Mouse (Mus musculus) right cerebral cortex, postnatal 25 days (tissue): ENCODE measurements around the gene Anapc15.

Experiments used
- DNase-seq: peaks from one replicate; pipeline ENCODE4 v3.0.0; 2022

Gene Anapc15

DNA sequence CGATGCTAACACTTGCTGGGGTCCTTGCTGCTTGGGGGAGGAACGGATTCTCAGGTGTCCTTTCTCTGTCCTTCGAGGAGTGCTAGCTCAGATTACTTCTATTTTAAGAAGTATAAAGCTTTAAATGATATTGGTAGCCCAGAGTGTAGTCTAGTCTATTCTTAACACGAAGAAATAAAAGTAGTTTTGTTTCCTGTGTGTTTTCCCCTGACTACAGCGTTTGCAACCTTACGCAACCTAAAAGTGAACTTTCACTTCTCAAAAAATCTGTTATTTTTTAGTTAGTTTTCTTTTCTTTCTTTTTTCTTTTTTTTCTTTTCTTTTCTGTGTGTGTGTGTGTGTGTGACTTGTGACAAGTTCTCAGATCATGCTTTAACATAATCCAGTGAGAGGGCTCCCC is 11.8 kb upstream of the Anapc15 start:
- DNase-seq, result no peak

DNA sequence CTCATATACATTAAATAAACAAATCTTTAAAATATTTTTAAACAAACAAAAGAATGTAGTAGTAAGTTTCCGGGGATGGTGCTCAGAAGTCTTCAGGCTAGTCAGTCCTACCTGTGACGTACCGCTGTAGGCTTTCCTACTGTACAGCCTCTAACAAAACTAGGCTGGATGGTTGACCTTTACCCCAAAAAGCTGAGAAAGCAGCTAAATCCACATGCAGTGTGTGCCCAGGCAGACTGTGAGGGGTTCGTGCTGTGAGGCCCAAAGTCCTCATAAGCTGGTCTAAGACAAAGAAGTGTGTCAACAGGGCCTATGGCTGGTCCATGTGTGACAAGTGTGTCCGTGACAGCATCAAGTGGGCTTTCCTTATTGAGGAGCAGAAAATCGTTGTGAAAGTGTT is 10.7 kb upstream of the Anapc15 start:
- DNase-seq, result no peak

DNA sequence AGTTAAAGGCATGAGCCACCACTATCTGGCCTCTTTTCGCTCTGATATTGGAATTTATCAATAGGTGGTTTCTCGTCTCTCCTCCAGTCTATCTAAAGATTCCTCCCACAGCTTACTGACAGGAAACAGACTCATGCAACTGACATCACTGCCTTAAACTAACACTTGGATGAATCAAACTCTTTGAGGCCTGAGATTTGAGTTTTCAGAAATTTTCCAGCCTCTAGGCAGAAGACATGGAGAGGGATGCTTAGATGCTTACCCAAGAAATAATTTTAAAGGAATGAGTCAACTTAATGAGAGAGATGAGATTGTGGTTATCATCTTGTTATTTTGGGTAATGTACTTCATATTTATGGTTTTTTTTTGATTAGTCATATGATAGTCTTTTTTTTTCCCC is 9.7 kb upstream of the Anapc15 start:
- no peak for DNase-seq

DNA sequence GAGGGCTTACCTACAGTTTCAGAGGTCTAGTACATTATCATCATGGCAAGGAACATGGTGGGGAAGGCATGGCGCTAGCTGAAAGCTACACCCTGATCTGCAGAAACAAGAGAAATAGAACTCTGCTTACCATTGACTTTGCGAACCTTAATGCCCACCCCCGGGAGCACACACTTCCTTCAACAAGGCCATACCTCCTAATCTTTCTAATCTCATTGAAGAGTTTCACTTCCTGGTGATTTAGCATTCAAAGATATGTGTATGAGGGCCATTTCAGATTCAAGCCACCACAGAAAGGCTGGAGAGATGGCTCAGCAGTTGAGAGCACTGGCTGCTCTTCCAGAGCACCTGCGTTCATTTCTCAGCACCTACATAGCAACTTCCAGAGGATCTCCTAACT is 6.4 kb upstream of the Anapc15 start, which contains the start of gene Folr2:
Gene Folr2 (minus strand): TSS at position 101 of the 400 bp plus-strand sequence.
- no peak for DNase-seq

DNA sequence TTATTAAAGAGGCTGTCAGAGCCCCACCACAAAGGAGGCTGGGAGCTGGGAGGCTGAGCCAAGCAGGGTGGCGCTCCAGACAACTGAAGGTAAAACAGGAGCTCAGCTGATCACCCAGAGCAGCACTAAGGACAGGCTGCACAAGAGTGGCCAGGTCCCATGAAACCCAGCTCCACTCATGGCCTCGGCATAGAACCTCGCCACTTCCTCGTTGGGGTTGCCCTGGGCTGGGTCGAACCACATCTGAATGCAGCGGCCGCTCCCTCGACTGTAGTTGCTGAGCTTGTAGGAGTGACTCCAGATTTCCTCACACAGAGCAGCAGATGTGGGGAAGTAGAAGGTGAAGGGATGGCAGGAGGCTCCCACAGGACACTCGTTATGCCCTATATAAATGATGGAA is 5.2 kb upstream of the Anapc15 start:
- no peak for DNase-seq

DNA sequence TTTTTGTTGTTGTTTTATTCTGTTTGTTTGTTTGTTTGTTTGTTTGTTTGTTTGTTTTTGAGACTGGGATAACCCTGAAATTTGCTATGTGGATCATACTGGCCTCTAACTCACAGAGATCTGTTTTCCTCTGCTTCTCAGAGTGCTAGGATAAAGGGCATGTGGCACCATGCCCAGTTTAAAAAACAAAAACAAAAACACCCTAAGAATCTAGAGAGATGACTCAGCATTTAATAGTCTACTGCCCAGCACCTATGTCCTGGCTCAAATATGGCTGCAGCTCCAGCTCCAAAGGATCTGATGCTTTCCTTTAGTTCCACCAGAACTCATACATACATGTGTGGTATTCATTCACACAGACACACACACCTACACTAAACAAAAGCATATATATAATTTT is 2.5 kb upstream of the Anapc15 start:
- DNase-seq, result no peak

DNA sequence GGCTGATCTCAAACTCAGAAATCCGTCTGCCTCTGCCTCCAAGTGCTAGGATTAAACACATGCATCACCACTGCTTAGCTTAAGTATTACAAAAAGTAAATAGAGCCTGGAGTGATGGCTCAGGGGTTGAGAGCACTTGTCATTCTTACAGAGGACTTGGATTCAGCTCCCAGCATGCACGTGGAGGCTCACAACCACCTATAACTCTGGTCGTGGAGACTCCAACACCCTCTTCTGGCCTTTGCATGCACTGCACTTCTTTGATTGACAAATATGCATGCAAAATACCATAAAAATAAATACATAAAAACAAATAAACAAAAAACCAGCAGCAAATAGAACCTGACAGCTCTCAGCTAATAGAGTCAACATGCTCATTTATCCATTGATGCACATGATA is 1.2 kb upstream of the Anapc15 start:
- no peak for DNase-seq

DNA sequence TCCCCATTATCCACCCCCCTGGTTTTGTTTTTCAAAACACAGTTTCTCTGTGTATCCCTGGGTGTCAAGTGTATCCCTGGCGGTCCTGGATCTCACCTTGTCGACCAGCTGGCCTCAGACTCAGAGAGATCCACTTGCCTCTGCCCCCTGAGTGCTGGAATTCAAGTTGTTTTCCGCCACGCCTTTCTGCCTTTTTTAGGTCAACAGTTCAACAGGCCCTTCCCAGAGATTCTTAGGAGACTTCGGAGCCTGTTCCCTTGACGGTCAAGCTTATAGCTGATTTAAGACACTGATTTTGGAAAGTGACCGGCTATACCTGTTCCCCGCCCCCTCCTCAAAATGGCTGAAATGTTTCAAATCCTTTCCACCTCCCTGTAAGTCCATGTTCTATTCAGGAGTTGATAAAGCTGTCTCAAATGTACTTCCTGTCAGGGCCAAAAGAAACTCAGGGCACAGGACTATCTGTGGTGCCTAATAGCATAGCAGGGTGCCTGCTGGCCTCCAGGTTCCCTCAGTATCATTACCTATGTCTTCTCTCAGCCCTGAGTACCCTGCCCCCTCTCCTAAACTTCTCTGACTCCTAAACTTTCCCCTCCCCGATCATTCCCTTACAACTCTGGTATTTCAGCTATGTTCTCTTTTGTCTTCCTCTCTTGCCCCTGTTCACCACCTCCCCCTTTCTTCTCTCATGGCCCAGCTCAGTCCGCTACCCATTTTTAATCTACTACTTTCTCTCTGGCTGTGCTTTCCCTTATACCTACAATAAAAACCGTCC is 3.2 kb downstream of the Anapc15 start:
- DNase-seq, result no peak

DNA sequence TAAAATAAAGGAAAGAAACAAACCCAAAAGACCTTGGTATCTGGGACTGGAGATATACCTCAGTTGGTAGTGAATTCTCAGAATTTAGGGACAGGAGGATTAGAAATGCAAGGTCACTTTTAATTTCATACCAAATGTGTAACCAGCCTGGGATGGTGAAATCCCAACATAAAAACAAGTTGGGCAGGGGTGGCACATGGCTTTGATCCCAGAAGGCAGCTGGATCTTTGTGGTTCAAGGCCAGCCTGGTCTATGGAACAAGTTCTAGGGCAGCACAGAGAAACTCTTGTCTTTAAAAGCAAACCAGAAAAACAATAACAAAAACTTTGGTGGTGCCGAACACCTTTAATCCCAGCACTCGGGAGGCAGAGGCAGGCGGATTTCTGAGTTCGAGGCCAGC is 4.0 kb downstream of the Anapc15 start:
- no peak for DNase-seq

DNA sequence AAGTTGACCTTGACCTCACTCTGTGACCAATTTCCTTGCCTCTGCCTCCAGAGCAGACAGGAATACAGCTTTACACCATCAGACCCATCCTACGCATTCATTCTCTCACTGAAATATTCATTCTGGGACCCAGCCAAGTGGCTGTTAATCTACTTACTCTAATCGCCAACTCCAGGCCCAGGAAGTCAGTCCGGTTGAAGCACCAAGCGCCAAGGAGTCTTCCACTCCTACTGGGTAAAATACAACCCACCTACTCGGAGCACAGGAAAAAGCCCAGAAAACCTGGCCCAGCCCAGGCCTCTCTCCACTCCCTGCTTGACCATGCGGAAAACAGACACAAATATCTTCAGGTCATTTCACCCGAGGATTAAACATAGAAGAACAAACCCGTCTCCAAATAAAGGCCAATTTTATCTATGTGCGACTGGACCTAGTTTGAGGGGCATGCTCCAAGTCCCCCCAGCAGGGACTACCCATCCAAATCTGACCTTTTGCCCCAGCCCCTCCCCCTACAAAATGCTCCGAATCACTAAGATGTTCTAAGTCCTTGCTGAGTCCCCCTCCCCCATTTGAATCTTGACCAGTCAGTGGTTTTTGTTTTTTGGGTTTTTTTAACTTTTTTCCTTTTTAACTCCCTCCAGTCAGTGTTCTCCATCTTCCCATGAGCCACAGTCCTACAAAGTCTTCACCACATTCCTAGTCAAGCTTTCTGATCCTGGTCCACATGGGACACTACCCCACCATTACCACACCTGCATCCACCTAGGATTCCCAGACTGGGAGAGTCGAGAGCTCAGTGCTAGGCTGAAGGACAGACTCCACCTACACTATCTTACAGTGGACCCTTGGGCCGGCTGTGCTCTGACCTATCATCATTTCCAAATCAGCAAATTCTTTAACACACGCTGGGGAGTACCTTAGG is 5.0 kb downstream of the Anapc15 start:
- DNase-seq, result no peak

DNA sequence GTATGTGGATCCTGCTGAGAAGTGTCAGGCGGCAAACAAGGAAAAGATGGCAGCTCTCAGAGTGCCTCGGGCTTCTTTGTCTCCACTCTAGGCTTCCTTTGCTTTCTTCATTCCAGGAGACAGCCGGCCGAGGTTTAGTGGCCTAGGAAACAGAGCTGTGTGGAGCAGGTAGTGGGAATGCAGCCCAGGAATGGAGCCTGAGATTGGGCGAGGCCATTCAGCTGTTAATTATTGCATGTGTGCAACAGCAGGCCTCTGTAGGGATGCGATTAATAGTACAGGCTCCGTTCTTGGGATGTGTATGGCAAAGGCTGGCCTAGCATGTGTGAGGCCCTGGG is 5.6 kb downstream of the Anapc15 start:
- no peak for DNase-seq

DNA sequence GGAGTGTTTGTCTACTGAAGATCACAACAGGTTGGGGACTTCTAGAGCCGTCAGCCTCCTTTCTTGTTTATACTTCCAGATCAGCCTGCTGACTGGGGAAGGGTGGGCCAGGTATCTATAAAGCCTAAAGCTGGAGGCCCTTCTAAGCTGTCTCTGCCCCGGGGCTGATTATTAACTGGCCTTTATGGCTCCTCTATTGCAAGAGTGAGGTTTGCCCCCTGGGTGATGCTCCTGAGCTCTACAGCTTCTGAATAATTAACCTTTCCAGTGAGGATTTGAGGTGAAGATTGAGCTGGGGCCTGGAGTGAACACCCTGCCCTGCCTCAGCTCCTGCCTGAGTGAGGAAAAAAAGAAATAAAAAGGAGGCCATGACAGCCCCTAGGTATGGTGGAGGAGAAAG is 7.1 kb downstream of the Anapc15 start, which contains the start of gene Folr1:
Gene Folr1 (minus strand): TSS at position 160 of the 400 bp plus-strand sequence.
- no peak for DNase-seq

DNA sequence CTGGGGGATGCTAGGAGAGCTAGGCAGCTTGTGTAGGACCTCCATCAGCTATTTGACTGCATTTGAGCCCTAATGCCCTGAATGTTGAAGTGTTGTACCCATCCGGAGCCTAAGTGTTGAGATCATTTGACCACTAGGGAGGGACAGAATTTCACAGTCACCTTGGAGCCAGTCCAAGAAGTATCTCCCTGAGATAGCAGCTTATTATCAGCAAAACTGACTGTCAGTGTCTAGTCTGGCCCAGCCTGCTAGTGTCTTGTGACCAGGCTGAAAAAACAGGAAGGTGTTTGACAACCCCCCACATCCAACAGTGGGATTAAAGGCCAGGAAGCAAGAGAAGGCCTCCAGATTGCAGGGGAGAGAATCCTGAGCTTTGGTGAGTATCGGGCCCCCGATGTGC is 7.8 kb downstream of the Anapc15 start:
- no peak for DNase-seq

DNA sequence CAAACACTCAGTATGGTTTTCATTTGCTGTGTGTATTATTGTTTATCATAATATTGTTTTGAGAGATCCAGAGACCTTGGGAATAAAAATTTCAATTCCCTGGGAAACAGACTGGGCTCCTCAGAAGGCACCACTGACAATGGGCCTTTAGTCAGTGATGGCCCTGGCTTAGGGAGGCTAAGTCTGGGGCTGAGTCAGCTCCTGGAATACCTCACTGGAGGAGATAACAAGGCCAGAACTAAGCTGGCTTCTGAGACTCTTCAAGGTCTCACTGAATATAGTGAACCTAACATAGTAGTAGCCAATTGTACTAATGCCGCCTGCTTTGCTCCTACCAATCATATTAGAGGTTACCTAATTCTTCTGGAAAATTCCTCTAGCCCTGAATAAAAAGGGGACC is 12.5 kb downstream of the Anapc15 start:
- DNase-seq, result no peak

DNA sequence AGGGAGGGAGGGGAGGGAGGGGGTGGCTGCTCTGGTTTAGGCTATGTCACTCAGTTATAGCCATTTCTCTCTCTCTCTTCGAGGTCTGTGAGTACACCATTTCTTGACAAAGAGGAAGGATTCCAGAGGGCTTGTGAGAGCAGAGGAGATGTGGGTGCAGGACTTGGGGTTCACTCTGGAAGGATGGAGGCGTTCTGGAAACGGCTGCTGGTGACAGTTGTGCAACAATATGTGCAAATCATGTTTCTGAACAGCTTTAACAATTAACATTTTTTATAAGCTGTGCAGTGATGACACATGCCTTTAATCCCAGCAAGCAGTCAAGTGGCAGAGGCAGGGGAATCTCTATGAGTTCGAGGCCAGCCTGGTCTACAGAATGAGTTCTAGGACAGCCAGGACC is 17.3 kb downstream of the Anapc15 start:
- no peak for DNase-seq

DNA sequence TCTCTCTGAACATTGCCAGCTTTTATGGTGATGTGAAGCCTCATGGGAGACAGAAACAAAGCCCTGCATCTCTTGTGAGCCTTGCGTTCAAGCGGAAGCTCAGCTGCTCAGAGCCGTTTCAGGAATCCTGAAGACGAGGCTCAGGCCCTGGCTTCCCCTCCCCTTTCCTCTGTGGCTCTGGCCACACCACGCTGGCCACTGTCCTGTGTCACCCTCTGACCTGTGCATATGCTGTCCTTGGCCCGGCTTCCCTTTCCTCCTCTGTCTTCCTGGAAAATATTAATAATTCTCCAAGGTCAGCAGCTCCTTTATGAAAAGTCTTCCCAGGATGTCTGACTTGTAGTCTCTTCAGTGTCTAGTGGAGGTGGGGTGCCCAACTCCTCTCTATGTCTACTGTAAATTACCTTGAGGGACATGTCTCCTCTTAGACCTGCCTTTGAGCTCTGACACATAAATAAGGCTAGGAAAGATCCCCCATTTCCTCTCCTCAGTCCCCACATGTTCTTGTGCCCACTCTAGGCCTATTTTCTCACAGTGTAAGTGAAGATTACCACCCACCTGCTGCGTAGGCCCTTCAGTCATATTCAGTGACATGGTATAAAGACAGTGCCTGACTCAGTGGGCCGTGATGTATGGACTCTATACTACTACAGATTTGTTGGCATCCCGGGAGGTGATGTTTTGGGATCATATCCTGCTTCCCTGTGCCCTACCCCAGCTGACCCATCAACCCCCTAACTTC is 19.1 kb downstream of the Anapc15 start:
- no peak for DNase-seq

DNA sequence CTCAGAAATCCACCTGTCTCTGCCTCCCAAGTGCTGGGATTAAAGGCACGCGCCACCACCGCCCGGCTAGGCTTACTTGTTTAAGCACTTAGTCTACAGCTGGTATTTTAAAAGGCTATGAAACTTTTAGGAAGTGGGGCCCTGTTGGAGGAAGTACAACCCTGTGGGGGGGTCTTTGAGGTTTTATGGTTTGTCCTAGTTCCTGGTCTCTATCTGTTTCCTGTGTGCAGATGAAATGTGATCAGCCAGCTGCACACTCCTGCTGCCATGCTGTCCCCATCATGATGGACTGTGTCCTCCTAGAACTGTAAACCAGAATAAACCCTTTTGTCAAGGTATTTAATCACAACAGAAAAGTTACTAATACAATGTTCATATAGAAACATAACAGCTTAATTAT is 20.6 kb downstream of the Anapc15 start:
- DNase-seq, result no peak

DNA sequence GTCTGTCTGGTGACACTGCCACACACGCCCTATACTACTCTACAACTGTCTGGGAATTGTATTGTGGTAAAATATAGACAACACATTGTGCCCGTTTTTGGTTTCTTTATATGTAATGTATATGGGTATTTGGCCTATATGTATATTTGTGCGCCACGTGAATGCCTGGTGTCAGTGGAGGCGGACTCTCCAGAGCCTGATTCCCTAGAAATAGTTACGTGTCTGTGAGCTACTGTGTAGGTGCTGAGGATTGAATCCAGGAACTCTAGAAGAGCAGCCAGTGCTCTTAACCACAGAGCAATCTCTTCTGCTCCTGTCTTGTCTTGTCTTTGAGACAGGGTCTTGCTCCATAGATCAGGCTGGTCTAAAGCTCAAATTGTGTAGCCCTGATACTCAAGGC is 22.8 kb downstream of the Anapc15 start:
- no peak for DNase-seq

DNA sequence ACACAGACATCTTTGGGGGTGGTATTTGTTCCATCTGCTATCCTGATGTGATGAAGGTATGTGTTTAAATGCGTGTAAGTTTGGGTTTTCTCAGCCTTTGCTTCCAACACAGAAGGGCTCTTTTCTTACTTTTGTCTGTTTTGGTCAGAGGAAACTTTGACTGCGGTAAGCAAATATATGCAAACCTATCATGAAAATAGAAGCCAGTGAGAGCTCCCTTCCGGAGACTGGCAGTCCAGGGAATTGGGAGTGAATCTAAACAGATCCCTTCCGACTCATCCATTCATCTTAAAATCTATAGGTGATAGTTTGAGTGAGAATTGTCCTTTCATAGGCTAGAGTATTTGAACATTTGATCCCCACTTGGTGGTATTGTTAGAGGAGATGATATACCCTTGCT is 24.9 kb downstream of the Anapc15 start:
- DNase-seq, result no peak

DNA sequence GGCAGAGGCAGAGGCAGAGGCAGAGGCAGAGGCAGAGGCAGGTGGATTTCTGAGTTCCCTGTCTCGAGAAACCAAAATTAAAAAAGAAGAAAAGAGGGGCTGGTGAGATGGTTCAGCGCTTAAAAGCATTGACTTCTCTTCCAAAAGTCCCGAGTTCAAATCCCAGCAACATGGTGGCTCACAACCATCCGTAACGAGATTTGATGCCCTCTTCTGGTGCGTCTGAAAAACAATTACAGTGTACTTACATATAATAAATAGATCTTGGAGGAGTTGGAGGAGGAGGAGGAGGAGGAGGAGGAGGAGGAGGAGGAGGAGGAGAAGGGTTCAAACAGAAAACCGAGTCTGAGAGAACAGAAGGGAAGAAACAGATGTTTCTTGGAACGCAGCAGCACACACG is 32.2 kb downstream of the Anapc15 start:
- no peak for DNase-seq

DNA sequence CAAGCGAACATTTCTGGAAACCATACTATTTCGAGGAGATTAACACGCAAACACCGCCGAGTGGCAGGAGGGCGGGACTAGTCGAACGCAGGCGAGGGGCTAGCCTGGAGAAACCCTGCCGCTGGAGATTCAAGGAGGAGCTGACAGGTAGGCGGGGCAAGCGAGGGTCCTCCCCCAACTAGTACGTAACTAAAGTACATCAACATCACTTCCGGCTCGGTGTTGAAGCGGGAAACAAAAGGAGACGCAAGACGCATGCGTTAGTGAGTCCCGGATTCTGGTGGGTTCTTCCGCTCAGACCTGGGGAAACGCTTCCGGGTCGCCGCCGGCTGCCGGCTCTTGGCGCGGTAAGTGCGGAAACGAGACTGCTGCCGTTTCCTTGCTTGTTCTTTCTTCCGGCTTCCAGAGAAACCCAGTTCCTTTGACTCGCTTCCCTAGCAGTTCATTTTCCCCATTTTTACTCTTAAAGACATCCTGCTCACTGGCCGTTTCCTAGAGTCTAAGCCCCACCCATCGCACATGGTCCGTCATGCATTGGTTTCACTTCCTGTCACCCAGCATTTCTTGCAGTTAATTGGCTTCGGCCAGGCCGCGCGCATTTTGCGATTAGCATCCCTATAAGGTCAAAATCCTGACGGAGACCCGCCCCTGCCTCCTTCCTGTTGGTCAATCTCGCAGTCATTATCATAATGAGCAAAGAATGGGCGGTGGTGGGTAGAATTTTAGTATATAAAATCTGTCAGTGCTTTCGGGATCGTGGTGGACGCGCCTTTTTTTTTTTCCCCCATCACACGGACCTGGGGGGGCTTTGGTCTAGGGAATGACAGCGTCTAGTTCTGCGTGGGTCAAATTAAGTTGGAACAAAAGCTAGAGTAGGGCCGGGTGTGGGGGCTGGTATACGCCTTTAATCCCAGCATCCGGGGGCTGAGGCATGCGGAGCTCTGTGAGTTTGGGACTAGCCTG is 32.9 kb downstream of the Anapc15 start:
- peak; percentile 95 for DNase-seq
